Mouse (Mus musculus) yolk sac, embryonic 10.5 days (tissue): ENCODE results near the gene Mtm1.

Source experiments
- DNase-seq: peaks from one replicate; pipeline ENCODE4 v3.0.0-alpha.2; 2017; ENCODE audit warnings: low spot score

The Mtm1 gene

GRCm38 (mm10) chrX:71210467-71210866, at the start of gene Mtm1:
TSS of gene Mtm1 (plus strand) at chrX:71210767.
- no peak for DNase-seq

GRCm38 (mm10) chrX:71181526-71181925, 29.0 kb upstream of the Mtm1 start:
- DNase-seq: no peak

DNA sequence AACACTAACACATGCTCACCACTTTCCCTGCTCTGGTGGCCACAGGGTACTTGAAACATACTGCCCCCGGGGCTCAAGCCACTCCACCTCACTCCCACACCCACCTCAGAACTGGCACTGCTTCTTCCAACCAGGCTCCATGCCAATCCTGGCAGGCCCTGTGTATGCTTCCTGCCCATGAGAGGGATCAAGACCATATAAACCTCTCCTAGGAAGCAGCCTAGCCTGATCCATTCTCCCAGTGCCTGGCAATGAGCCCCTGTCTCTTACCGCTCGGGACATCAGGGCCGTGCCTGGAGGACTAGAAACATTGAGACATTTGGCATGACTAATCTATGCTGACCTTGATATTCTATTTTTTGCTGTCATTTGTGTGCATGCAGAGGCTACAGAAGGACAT, 26.9 kb upstream of the Mtm1 start:
- DNase-seq: no peak

GRCm38 (mm10) chrX:71186396-71186795, 24.2 kb upstream of the Mtm1 start:
- no peak for DNase-seq

GRCm38 (mm10) chrX:71204776-71205175, 5.8 kb upstream of the Mtm1 start:
- DNase-seq: no peak

GRCm38 (mm10) chrX:71205821-71206542, 4.6 kb upstream of the Mtm1 start:
- no peak for DNase-seq

DNA sequence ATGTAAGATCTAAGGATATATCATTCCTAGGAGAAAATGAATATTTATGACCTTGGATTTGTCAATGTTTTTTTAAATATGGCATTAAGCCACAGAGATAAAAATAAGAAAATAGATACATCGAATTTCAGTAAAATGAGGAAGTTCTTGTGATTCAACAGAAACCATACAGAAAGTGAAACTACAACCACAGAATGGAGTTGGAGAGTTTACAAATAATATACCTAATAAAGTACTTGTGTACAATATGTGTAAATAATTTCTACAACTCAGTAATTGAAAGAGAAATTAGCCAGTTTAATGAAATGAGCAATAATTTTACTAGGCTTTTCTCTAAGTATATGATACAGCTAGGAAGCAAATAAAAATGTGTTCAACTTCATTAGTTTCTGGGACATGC, 4.0 kb upstream of the Mtm1 start:
- no peak for DNase-seq

DNA sequence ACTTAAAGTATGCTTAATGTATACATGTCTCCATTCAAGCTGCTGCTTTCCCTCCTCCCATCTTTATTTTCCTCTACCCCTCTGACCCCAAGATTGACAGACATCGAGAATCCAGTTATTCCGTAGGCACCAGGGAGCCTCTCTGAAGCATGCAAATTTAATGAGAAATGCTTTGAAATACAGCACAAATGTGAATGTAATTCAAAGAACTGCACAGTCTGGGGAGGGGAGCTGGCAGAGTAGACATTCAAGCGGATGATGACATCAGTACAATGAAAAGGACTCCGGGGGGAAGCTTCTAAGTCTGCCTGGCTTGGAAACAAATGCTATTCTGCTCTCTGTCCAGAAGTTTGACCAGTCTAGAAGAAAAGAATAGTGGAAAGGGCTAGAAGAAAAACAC, 2.3 kb downstream of the Mtm1 start:
- no peak for DNase-seq

DNA sequence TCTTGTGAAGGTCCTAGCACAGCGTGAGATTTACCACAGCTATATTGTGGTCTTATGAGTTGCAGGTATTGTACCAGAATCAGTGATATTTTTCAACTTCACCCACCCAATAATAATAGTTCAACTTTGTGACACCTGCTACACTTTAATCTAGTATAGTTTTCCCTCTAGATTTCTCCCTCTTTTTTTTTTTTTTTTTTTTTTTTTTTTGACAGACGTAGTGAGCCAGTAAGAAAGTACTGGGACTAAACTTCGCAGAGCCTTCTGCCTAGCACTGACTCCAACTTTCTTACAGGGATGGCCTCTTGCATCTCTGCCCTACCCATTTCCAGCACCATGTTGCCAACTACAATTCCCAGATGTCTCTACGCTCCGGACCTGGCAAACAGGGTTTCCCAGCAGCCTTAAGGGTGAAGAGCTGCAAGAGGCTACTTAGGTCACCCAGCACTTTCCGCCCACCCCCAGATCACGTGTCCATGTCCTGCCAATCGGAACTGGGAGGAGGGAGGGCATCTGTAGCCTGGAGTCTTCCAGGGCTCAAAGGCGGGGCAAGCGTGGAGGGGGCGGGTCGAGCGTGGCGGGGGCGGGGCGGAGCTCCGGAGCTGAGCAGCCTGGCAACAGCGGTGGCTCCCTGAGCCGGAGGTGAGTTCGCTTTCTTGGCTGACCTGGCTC, 4.0 kb downstream of the Mtm1 start:
- DNase-seq: peak; percentile 90

- no peak for DNase-seq
Observed at GRCm38 (mm10) chrX:71215113-71215708, 4.6 kb downstream of the Mtm1 start.

DNA sequence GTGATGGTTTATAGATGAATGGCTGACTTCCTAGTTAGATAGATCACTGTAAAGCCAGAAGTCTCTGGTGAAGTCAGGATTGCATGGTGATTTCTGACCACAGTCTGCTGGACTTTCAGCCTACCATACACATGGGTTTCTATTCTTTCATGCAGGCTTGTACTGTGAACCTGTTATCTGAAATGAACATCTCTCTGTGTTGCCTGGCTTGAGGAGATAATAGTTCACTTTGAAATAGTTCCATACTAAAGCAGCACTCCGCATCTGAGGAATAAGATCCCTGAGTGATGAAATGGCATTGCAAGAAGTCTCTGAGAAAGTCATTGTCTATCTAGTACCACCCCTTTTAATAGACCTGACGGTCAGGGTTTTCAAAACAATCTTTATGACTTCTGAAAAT, 6.3 kb downstream of the Mtm1 start:
- DNase-seq: no peak

DNA sequence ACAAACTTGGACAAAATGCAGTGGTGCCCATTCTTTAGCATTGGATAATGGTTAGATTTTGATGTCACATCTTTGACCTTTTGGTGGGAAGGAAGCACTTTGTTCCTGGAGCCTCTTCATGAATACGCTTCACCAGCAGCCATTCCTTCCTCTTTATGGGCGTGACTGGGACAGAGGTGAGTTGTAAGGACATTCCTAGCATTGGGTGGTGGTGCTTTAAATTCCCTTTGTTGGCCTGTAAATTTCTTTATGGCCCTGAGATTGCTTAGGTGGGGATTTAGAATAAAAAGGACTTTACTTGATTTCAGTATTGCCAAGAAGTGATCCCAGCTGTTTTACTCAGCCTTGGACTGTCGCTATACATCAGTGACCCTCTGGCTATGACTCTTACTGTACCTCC, 8.3 kb downstream of the Mtm1 start:
- DNase-seq: no peak

DNA sequence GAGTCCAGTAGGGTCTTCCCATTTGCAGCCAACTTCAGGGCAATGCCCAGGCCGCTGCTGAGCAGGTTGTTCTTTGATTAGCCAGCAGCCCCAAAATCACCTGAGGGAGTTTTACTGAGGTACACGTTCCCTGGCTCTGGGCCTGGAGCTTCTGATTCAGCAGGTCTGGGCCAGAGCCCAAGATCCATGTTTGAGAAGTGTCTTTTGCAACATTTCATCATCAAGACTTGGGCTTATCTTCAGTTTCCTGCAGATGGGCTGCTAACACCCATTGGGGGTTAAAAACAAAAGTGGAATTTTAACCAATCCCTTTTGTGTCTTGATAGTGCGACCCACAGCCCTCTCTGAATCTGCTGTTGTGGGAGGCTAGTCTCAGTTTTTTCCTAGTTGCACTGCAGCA, 10.3 kb downstream of the Mtm1 start:
- no peak for DNase-seq

DNA sequence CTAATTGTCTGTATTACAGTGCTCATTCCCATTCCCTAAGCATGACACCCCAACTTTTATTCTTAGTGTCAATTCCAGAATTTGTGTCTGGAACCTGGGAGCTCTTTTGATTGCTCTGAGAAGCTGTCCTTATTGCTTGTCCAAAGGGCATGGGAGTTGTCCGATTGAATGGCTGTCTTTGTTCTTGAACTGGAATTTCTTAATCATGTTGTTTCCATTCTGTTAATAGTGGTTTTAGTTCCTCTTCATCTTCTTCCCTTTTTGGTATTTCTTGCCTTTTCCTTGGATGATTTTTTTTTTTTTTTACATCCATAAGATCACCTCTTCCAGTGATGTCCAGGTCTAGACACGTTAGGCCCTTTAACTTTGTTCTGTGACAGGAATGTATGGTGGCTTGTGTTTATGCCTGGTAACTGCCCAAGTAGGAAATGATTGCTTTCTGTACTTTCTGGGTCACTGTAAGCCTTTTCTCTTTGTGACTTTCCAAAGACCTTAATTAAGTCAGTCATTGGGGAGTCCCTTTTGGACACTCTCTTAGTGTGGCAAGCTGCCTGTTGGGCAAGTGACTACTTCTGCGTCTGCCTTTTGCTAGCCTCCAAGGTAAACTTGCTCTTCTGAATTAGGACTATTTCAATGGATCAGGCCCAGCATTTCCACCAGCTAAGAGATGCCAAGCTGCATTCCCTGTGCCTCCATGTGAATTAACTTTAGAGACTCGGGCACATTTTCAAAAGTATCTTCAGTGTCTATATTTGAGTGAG, 12.3 kb downstream of the Mtm1 start:
- DNase-seq: no peak

DNA sequence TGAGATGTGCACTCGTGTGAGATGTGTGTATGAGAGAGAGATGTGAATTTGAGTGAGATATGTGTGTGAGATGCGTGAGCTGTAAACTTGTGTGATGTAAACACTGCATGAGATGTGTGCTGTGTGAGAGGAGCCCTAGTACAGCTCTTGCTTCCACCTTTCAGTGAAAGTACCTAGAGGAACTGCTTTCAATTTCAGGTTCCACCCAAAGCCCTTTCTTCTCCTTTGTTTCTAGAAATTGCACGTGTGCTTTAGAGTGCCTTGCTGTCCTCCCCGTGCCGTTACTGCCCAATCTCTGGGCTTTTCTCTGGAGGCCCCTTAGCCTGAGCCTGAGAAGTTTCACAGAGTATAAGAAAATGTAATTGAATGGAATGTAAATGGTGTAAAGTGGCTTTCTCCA, 16.3 kb downstream of the Mtm1 start:
- no peak for DNase-seq

- peak; percentile 9 for DNase-seq
Observed at GRCm38 (mm10) chrX:71228200-71228599, 17.6 kb downstream of the Mtm1 start.

- DNase-seq: no peak
Observed at GRCm38 (mm10) chrX:71230847-71231246, 20.3 kb downstream of the Mtm1 start.

DNA sequence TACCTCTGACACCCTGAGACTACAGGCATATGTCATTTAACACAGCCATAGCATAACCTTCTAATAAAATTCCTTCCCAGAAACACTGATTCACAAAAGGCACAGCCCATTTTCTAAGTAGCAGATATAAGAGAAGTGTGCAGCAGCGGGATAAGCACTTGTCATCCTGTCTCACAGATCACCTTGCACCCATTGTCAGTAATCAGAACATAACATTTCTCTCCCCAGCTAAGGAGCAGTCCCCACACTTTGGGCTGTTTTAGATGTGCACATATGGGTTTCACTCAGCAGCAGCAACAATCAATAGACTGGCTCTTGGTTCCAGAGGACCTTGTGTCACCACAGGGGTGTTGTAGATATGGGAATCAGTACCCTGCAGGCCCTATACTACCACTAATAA, 45.9 kb downstream of the Mtm1 start:
- no peak for DNase-seq

- DNase-seq: no peak
Observed at GRCm38 (mm10) chrX:71260857-71261256, 50.3 kb downstream of the Mtm1 start.

DNA sequence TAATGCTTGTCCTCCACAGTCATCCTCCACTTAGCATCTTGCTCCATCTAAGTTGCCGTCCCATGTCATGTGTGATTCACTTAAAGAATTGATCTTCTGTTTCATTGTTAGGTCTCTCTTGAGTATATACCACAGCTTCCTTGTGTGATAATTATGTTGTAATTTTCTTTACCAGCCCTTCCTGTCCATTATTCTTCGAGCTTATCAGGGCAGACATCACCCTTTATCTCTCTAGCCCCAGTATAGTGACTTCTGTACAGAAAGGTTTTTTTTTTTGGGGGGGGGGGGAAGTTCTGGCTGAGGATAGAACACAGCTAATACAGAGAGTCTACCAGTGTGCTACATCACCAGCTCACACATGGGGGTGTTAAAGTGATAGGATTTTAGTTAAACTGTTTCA, 53.7 kb downstream of the Mtm1 start:
- DNase-seq: no peak

GRCm38 (mm10) chrX:71268972-71269371, 58.4 kb downstream of the Mtm1 start:
- DNase-seq: no peak

DNA sequence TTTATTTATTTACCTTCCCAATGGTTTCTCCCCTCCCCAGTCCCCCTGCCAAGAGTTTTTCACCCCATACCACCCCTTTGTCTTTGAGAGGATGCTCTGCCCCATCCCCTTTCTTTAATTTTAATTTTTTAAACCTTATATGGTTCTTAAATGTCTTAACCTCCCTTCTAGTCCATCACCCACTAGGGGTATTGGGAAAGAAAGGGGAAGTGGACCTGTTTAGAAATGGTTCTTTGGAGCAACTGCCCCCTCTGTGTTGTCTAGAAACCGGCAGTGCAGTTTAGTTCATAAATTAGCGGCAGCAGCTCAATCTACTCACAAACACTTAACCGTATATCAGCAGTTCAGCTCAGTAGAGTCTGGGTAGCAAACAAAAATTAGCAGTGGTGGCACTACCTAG, 63.6 kb downstream of the Mtm1 start:
- no peak for DNase-seq

DNA sequence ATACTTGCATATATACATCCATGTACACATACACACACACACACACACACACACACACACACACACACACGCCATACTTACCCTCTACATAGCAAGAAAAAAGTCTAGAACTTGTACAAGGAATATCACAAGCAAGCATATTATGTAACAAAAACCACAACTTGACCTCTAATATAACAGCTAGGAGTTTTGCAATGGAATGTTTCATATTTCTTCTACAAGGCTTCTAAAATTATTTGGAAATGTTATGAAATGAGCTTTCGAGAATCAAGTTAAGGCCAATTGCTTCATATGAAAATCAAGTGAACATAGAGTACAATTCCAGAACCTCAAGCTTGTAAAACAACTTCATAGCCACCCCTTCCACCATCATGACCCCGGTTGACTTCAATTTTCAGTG, 74.9 kb downstream of the Mtm1 start:
- DNase-seq: no peak
